Mouse (Mus musculus) liver, embryonic 16.5 days (tissue): ENCODE data around the gene Rab3a. TPM values are rescaled to one million over a fixed set of nuclear protein-coding genes. Genes with fewer than 3 reads are reported as not detected.

Experiments used
- ATAC-seq: fragments of 200-750 bp; cut with Nextera tagmentation; 2 replicates; pipeline ENCODE4 v1.8.0; 2017; ENCODE audit warnings: low read depth, mild to moderate bottlenecking, moderate number of reproducible peaks, moderate library complexity
- H3K27ac ChIP-seq: fragments of 300-500 bp; sonication (generic); 2 replicates; pipeline ENCODE4 v1.5.1; 2014; ENCODE audit warnings: mild to moderate bottlenecking, low read length
- H3K27me3 ChIP-seq: fragments of 300-500 bp; sonication (generic); 2 replicates; pipeline ENCODE4 v1.6.1; 2014; ENCODE audit warnings: low read depth, low read length, mixed read lengths; ENCODE audit not compliant: control insufficient read depth, insufficient read depth
- H3K36me3 ChIP-seq: fragments of 300-500 bp; sonication (generic); 2 replicates; pipeline ENCODE4 v1.6.1; 2014; ENCODE audit warnings: mild to moderate bottlenecking; ENCODE audit not compliant: control insufficient read depth, insufficient read depth
- H3K4me1 ChIP-seq: fragments of 300-500 bp; sonication (generic); 2 replicates; pipeline ENCODE4 v1.6.1; 2014; ENCODE audit warnings: low read depth, low read length, mixed read lengths; ENCODE audit not compliant: control insufficient read depth
- H3K4me2 ChIP-seq: fragments of 300-500 bp; sonication (generic); 2 replicates; pipeline ENCODE4 v1.6.1; 2014; ENCODE audit warnings: low read depth, low read length, mixed read lengths
- H3K4me3 ChIP-seq: fragments of 300-500 bp; sonication (generic); 2 replicates; pipeline ENCODE4 v1.5.1; 2014; ENCODE audit warnings: low read depth, mild to moderate bottlenecking, low read length
- H3K9ac ChIP-seq: fragments of 300-500 bp; sonication (generic); 2 replicates; pipeline ENCODE4 v1.6.1; 2014; ENCODE audit warnings: low read depth, low read length
- H3K9me3 ChIP-seq: fragments of 300-500 bp; sonication (generic); replicated peaks from 2 replicates; pipeline ENCODE4 v1.6.1; 2016; ENCODE audit warnings: low read length; ENCODE audit not compliant: control insufficient read depth
- WGBS: fragments of 180-500 bp; shearing (Covaris S2); extraction: QIAGEN DNeasy Blood & Tissue Kit; methylation state at CpG from one replicate; pipeline ENCODE4 v1.1.7; 2014; ENCODE audit not compliant: insufficient replicate concordance; 5-methylcytosine and 5-hydroxymethylcytosine counted together
- polyA plus RNA-seq: library from polyadenylated mRNA; unstranded; fragments of >200 nt; fragmentation: Nextera tagmentation; extraction: Ambion mirVana; gene quantifications from 2 replicates; pipeline ENCODE4 v1.2.1, GENCODE M21; 2015

The Rab3a gene
- polyA plus RNA-seq, 1 experiment from 2014 or later: 3.4 TPM

DNA sequence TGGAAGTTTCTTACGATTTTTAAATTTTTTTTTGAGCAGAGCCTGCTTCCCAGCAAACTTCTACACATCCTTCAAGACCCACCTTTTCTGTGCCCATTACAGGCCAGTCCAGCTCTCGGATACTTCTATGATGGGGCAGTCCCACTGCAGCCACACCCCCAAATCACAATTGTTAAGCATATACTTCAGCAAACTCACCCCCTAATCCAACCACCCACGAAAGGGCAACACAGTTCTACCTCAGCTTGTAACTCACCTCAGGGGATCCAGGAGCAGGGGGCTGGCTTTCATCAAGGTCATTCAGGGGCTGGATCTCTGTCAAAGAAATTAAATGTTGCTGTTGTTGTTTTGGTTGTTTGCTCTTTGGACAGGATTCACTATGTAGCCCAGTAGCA lies 32.6 kb downstream of the Rab3a start:
- peaks cover 31% of the 10 kb centered on the region for H3K36me3 ChIP-seq
- H3K4me3 ChIP-seq: no peak overlapping the region
- no peak overlapping the region for H3K9ac ChIP-seq
- no peak overlapping the region for H3K27ac ChIP-seq
- H3K9me3 ChIP-seq: no peaks in the 10 kb centered on the region
- no peak for ATAC-seq
- H3K4me1 ChIP-seq: peaks cover 33% of the 10 kb centered on the region
- H3K4me2 ChIP-seq: no peak overlapping the region
- H3K27me3 ChIP-seq: no peaks in the 10 kb centered on the region
- 78% methylated on average over 3 of the region's 3 CpGs for WGBS

DNA sequence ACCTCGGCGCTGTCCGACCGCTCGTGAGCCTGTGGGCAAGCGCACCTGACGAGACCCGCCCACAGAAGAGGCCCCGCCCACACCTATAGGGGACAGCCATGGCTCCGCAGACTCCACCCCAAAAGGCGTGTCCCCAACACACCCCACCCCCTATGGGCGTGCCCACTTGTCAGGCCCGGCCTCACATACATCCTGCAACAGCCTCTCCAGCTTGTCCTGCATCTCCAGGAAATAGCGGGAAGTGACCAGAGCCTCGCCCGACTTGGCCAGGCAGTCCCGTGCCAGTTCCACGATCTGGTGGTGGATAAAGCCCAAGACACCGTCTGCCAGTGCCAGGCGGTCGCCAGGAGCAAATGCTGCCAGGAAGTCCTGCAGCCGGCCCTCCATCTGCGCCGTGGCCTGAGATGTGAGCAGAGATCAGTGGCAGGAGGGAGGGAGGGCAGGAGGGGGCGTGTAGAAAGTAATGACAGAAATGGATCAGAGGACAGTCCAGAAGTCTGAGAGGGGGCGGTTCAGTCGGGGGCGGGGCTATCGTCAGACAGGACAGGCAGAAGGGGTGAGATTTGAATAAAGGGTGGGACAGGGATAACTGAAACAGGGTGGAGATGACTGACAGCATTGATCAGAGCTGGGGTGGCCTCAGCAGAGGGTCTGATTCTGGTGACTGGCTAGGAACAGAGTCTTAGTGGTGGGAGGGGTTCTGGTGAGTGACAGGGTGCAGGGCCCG lies 33.6 kb downstream of the Rab3a start:
- WGBS: 58% methylated on average over 30 of the region's 30 CpGs

DNA sequence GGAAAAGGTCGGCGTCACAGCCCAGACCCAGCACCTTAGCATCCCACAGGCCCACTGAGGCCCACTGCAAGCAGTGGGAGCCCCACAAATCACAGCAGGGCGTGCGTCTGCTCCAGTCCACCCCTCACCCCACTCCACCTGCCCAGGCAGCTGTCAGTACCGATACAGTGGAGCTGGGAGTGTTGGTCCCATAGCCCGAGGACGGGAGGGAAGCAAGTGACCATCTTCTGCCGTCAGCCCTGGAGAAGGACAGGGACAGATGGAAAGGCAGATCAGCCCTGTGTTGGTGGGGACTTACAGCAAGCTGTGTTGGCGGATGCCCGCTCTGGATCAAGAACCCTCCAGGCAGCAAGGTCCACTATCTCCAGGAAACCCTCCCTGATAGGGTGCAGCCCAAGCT lies 34.6 kb downstream of the Rab3a start:
- H3K4me2 ChIP-seq: no peak overlapping the region
- H3K36me3 ChIP-seq: peaks cover 23% of the 10 kb centered on the region
- peaks cover 48% of the 10 kb centered on the region for H3K4me1 ChIP-seq
- no peaks in the 10 kb centered on the region for H3K27me3 ChIP-seq
- no peaks in the 10 kb centered on the region for H3K9me3 ChIP-seq
- H3K4me3 ChIP-seq: no peak overlapping the region
- no peak overlapping the region for H3K9ac ChIP-seq
- no peak for ATAC-seq
- no peak overlapping the region for H3K27ac ChIP-seq
- WGBS: 82% methylated on average over 10 of the region's 10 CpGs

More for the DNA sequence above, 33.6 kb downstream of the Rab3a start:
- Histone ChIP-seq H3K4me1 (peaks cover 44% of the 10 kb centered on the region), H3K9ac (no peak overlapping the region), H3K4me2 (no peak overlapping the region), H3K27me3 (no peaks in the 10 kb centered on the region), H3K27ac (no peak overlapping the region), H3K4me3 (no peak overlapping the region), H3K36me3 (peaks cover 29% of the 10 kb centered on the region), H3K9me3 (no peaks in the 10 kb centered on the region)
- ATAC-seq: no peak

DNA sequence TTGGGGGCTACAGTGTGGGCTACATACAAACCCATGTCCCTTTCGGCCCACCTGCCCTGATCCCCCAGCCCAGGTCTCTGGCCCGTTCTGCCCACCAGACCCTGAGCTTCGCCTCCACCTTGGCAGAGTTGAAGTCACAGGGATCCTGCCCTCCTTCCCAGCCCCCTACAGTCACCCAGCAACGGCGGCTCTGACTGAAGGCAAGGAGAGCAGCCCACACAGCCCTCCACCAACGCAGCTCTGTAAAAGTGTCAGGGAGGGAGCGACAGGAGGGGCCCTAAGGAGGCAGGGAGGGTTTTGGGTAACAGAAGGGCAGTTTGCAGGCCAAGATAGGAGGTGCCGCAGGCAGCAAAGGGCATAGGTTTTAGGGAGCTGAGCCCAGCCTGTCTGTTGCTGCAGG lies 36.4 kb downstream of the Rab3a start:
- WGBS: 50% methylated on average over 8 of the region's 8 CpGs
- no peak overlapping the region for H3K27ac ChIP-seq
- ATAC-seq: no peak
- no peaks in the 10 kb centered on the region for H3K9me3 ChIP-seq
- H3K27me3 ChIP-seq: peaks cover 3% of the 10 kb centered on the region
- H3K4me1 ChIP-seq: peaks cover 46% of the 10 kb centered on the region
- peak overlapping the region; percentile 81 for H3K9ac ChIP-seq
- H3K4me2 ChIP-seq: peak overlapping the region; percentile 85
- peaks cover 17% of the 10 kb centered on the region for H3K36me3 ChIP-seq
- H3K4me3 ChIP-seq: peak overlapping the region; percentile 74

DNA sequence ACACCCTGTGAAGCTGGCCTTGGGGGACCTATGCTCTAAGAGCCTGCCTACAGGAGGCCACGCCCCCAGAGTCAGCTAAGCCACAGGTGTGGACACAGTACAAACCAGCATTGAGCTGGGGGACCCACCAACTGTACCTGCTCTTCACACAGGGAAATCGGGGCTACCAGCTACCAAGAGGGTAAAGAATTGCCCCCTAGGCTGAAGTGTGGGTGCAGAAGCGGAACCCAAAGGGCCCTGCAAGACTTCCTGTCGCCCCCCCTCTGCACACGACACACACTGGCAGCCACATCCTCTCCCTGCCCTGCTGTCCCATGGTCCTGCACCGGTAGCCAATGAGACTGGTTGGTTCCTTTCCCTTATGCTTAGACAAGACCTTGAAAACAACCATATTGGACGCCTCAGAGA lies 36.8 kb downstream of the Rab3a start:
- Histone ChIP-seq H3K4me2 (peak overlapping the region; percentile 85), H3K27me3 (peaks cover 3% of the 10 kb centered on the region), H3K4me1 (peaks cover 44% of the 10 kb centered on the region), H3K9ac (peak overlapping the region; percentile 81), H3K9me3 (no peaks in the 10 kb centered on the region), H3K36me3 (peaks cover 13% of the 10 kb centered on the region), H3K27ac (peak overlapping the region; percentile 49), H3K4me3 (peak overlapping the region; percentile 74)
- WGBS: 10% methylated on average over 7 of the region's 7 CpGs
- no peak for ATAC-seq

DNA sequence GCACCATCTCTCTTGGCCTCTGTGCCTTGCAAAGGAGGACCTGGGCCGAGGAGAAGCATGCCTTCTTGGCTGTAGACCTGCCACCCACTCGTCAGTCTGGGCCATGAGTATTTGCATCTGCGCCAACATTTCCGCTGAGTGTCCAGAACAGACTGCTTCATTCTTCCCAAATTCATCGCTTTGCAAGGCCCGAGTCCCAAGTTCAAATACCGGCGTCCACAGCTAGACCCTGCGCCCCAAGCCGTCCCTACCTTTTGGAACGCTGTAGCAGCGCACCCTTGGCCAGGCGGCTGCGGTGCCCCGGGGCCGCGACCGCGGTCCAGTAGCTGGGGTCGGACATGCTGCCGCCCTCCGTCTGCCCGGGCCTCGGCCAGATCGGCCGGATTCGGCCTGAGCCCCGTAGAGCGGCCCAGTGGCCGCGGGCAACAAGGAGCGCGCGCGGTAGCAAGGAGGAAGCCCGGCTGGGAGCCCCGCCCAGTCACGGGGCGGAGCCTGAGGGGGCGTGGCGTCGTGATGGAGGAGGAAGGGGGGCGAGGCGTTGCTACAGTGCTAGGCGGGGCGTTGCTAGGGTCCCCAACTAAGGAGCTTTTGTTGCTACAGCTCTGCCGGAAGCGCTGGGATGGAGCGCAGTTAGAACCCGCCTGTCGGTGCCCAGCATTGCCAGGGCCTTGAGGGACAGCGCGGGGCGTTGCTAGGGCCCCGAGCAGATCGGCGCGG lies 37.7 kb downstream of the Rab3a start:
- H3K4me1 ChIP-seq: peaks cover 52% of the 10 kb centered on the region

DNA sequence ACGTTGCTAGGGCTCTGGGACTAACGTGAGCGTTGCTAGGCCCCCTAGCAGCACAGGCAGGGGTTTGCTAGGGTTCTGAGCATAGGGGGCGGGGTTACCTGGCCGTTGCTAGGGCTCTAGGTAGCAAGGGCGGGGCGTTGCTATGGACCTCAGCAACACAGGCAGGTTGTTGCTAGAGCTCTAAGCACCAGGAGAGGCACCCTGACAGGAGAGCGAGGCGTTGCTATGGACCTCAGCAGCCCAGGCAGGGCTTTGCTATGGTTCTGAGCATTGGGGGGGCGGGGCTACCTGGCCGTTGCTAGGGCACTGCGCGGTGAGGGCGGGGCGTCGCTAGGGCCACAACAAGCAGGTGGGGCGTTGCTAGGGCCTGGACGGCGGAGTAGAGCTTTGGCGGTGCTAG lies 38.2 kb downstream of the Rab3a start:
- H3K27me3 ChIP-seq: peaks cover 6% of the 10 kb centered on the region
- no peak overlapping the region; the same call in 1 of the 2 replicates for H3K9ac ChIP-seq
- 1% methylated on average over 20 of the region's 20 CpGs for WGBS
- peak; percentile 0 for ATAC-seq
- peaks cover 57% of the 10 kb centered on the region for H3K4me1 ChIP-seq
- no peaks in the 10 kb centered on the region for H3K9me3 ChIP-seq
- H3K4me3 ChIP-seq: peak overlapping the region; percentile 74
- 0 out of 2 replicates have a peak overlapping the region, but pooled peaks have one; percentile 41 for H3K27ac ChIP-seq
- peaks cover 5% of the 10 kb centered on the region for H3K36me3 ChIP-seq
- H3K4me2 ChIP-seq: peak overlapping the region; percentile 85

More for the DNA sequence above, 37.7 kb downstream of the Rab3a start:
- H3K27me3 ChIP-seq: peaks cover 3% of the 10 kb centered on the region
- H3K36me3 ChIP-seq: peaks cover 9% of the 10 kb centered on the region
- peak overlapping the region; percentile 49 for H3K27ac ChIP-seq
- peak overlapping the region; percentile 85 for H3K4me2 ChIP-seq
- WGBS: 1% methylated on average over 58 of the region's 58 CpGs
- peak overlapping the region; percentile 74 for H3K4me3 ChIP-seq
- peak overlapping the region; percentile 81 for H3K9ac ChIP-seq
- peak; percentile 49 for ATAC-seq
- no peaks in the 10 kb centered on the region for H3K9me3 ChIP-seq

DNA sequence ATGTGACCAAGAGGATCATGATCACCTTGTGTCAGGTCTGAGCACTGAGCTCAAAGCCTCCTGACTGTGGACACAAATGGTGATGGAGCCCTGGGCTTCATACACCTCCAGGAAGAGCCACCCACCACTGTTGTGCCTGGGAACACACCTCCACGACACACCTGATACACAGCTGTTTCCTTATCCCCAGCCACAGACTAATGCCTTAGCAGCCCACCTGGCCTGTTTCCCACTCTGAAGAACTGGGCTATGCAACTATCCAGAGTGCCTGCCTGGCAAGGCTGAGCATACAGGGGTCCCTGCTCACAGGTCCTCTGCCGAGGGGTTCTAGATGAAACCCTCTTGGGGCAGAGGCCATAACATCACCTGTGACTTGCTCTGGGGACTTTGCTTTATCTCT lies 39.7 kb downstream of the Rab3a start:
- no peak for ATAC-seq
- Histone ChIP-seq H3K4me1 (peaks cover 58% of the 10 kb centered on the region), H3K4me2 (no peak overlapping the region), H3K36me3 (no peaks in the 10 kb centered on the region; the same call in none of the 2 replicates), H3K4me3 (no peak overlapping the region), H3K27ac (no peak overlapping the region), H3K9me3 (no peaks in the 10 kb centered on the region), H3K9ac (no peak overlapping the region), H3K27me3 (peaks cover 21% of the 10 kb centered on the region)
- 68% methylated on average over 2 of the region's 2 CpGs for WGBS

DNA sequence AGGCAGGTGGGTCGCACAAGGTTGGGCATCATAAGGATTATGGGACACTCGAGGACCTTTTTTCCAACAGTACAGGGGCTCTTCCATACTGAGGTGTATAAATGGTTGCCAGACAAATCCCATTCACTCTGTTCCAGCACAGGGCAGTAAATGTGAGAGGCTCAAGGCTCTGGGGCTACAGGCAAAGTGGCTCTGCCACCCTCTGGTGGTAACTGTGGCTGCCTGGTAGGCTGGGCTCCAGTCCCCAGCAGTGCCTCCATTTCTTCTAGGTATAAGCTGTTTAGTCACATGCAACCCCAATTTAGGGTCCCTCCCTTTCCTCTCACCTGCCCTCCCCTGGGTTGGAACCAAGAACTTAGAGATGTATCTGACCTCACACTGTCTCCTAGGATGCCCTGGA lies 40.9 kb downstream of the Rab3a start:
- H3K9me3 ChIP-seq: no peaks in the 10 kb centered on the region
- no peak overlapping the region; the same call in 1 of the 2 replicates for H3K4me3 ChIP-seq
- no peak for ATAC-seq
- no peak overlapping the region for H3K27ac ChIP-seq
- H3K9ac ChIP-seq: no peak overlapping the region
- WGBS: 70% methylated on average over 2 of the region's 2 CpGs
- peaks cover 56% of the 10 kb centered on the region for H3K4me1 ChIP-seq
- H3K36me3 ChIP-seq: no peaks in the 10 kb centered on the region
- H3K4me2 ChIP-seq: peak overlapping the region; percentile 89
- peaks cover 32% of the 10 kb centered on the region for H3K27me3 ChIP-seq
